Mouse (Mus musculus) left cerebral cortex, adult 18-20 months (tissue): Measurements from ENCODE around the gene Acad12. TPM values are rescaled to one million over a fixed set of nuclear protein-coding genes. Genes with fewer than 3 reads are reported as not detected.
A peak's percentile ranks its signal among the peaks of the same experiment; 100 is the strongest.

Experiments used
- DNase-seq, 2 experiments: peaks; one replicate each; pipeline ENCODE4 v3.0.0; 2021 to 2022; ENCODE audit warnings: low spot score in 2 of 2, mixed read lengths in 1 of 2
- total RNA-seq, 2 experiments: library from RNA; stranded (reverse); gene quantifications; 2 replicates each; pipeline ENCODE4 v1.2.3; 2021

The Acad12 gene
- total RNA-seq, 2 experiments from 2014 or later: 6.0 to 6.2 TPM

DNA sequence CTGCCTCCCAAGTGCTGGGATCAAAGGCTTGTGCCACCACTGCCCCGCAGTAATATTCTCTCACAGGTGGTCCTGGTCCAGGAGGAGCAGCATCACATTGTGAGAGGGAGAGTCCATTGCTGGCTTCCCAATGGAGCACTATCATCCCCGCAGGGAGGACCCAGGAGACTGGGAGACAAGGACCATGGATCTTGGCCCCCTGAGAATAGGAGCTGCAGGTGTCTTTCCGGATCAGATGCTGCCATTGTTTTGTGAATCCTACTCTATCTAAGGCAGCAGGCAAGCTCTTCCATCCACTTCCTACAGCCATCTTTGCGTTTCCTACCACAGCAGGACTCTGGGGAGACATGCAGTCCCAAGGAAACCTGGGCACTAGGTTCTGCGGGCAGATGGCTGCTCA lies 33.0 kb downstream of the Acad12 start:
- DNase-seq: no peak

DNA sequence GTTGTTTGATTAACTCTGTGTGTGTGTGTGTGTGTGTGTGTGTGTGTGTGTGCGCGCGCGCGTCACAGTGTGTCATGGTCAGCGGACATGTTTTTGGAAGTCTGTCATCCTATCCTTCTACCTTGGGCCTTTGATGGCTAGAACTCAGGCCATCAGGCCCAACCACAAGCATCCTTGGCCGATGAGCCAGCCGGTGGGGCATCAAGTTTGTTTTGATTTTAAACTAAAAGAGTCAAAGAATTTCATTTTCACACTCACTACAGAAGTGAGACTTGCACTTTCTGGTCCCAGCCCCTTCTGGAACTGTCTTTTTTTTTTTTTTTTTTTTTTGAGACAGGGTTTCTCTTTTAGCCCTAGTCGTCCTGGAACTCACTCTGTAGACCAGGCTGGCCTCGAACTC lies 33.7 kb downstream of the Acad12 start:
- DNase-seq: no peak

GRCm38 (mm10) chr5:121583765-121584501 lies 34.8 kb downstream of the Acad12 start:
- peak; percentile 40 to 42 for DNase-seq

DNA sequence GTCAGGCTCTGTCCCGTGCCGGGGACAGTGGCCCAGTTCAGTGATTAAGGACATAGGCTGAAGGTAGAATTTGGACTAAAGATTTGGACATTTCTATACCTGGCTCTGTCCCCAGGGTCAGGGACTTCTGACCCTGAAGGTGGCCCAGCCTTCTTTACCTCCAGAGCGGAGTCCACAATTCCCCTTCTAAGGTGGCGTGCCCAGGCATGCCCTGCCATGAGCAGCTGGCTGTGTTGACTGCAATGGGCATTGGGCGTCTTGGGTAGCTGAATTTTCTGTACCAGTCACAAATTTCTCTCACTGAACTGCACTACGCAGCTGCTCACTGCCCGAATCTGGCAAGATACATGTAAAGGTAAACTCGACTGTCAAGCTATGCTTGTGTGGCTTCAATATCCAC lies 36.8 kb downstream of the Acad12 start:
- no peak for DNase-seq

DNA sequence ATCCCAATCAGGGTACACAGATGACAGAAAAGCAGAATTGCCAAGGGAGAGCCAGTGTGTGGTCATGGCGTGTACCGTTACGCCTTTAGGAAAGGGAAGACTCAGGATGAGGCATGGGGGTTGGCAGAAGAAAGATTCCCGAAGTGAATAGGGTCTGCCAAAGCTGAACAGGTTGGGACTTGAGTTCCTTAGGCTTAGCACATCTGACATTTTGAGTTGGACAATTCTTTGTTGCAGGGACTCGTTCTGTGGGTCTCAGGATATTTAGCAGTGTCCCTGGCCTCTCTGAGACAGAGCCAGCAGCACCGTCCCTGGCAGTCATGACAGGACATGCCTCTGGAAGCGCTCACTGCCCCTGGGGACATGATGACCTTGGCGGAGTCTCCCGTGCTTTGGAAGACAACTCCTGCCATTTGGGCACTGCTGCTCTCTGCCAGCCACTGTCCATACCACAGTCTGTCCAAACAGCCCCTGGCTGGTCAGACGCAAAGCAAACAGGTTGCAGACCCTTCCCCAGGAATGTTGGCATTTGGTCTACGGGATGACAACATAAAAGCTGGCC lies 41.7 kb downstream of the Acad12 start:
- DNase-seq: no peak

GRCm38 (mm10) chr5:121575867-121576266 lies 42.9 kb downstream of the Acad12 start:
- no peak for DNase-seq

DNA sequence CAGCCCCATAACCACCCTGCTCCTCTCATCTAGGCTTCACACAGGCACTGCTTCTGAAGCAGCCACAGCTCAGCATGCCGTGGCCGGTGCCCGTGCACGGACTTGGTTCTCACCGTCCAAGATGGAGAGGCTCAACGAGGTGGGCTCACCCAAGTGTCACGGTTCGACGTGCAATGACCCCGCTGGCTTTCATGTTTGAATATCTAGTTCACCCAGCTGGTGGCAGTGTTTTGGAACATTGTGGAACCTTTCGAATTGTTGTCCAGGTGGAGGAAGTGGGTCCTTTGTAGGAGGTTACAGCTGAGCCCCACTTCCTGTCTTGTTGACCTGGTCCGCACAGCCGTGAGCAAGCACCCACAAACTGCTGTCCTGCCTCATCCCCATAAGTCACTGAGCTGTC lies 44.6 kb downstream of the Acad12 start:
- DNase-seq: no peak

GRCm38 (mm10) chr5:121570787-121571186 lies 48.0 kb downstream of the Acad12 start:
- no peak for DNase-seq

DNA sequence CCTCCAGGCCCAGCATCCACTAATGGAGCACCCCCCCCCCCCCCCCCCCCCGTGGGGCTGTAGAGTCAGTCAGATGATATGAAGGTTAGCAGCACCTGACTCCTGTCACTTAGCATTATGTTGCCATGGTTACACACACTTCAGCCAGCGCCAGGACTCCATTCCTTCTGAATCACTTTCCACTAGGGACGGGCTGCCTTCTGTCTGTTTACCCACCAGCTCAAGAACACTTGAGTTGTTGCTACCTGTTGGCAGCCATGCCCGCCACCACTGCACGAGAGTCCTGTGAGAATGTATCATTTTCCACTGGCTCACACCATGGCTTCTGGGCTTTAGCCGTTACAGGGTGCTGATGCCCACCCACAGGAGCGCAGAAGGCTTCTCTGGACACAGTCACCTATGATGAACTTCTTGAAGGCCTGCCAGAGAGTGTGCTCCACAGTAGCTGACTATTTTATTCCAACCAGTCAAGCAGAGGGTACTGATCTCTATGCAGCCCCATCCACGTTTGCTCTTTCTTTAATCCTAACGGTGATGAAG lies 48.8 kb downstream of the Acad12 start:
- no peak for DNase-seq

GRCm38 (mm10) chr5:121566035-121566681 lies 52.6 kb downstream of the Acad12 start:
- DNase-seq: no peak

- peak; percentile 86 to 87 for DNase-seq
Observed at GRCm38 (mm10) chr5:121564468-121564895, 54.3 kb downstream of the Acad12 start.

- no peak for DNase-seq
Observed at GRCm38 (mm10) chr5:121562436-121562835, 56.3 kb downstream of the Acad12 start.

DNA sequence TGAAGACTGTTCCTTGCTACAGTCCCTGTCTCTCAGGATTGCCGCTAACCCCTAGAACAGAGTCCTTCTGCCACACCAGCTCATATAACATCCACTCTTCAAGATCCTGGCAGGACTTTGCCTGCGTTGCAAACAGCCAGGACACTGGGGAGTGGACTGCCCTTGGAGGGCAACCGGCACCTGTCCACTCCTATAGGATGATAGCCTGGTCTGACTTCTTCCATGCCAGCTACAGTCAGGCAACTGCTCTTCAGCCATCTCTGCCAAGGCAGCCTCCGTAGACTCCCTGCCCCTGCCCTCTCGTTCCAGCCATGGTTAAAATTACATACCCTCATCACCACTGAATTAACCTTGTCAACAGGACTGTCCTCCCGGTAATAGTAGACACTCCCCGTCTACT lies 69.5 kb downstream of the Acad12 start:
- DNase-seq: no peak

GRCm38 (mm10) chr5:121547084-121547483 lies 71.7 kb downstream of the Acad12 start:
- no peak for DNase-seq

Other genes with a start within 250 kb of the Acad12 start
- gene Trafd1, start 233.3 kb downstream of the Acad12 start, total RNA-seq: 10 to 100 TPM; 79.9 to 84.4 TPM
- gene Naa25, start 221.0 kb downstream of the Acad12 start, total RNA-seq: 10 to 100 TPM; 43.2 to 43.4 TPM
- 1 to 10 TPM; 6.6 to 6.9 TPM for gene Tmem116, start 167.0 kb downstream of the Acad12 start, total RNA-seq
- gene Erp29, start 166.4 kb downstream of the Acad12 start, total RNA-seq: 100 to 1,000 TPM; 136 to 145 TPM
- gene Adam1b, start 115.5 kb downstream of the Acad12 start, total RNA-seq: under 1 TPM in 1 of 2 experiments, not detected in 1; 0.16 TPM
- 10 to 100 TPM; 11.6 to 11.8 TPM for gene Adam1a, start 73.5 kb downstream of the Acad12 start, total RNA-seq
- not detected for gene Gm42878, start 73.5 kb downstream of the Acad12 start, total RNA-seq
- 10 to 100 TPM; 64.6 to 71.1 TPM for gene Mapkapk5, start 73.0 kb downstream of the Acad12 start, total RNA-seq
- gene Aldh2, start 25.1 kb downstream of the Acad12 start, total RNA-seq: 100 to 1,000 TPM; 128 to 130 TPM
- 1 to 10 TPM; 4.5 to 5.3 TPM for gene Acad10, start 41.6 kb upstream of the Acad12 start, total RNA-seq
- 10 to 100 TPM; 65.2 to 67.6 TPM for gene Brap, start 41.6 kb upstream of the Acad12 start, total RNA-seq
- 100 to 1,000 TPM; 215 to 226 TPM for gene Atxn2, start 92.4 kb upstream of the Acad12 start, total RNA-seq
- gene Sh2b3, start 218.7 kb upstream of the Acad12 start, total RNA-seq: 10 to 100 TPM; 24.3 to 26.4 TPM
- gene Pheta1, start 230.0 kb upstream of the Acad12 start, total RNA-seq: 10 to 100 TPM in 1 of 2 experiments, 1 to 10 TPM in 1; 9.8 to 10.1 TPM